ENCODE assay signal across 8 mouse cellular contexts in genomic region chr4:149772394-149772793, GRCm38 (mm10). TPM values are rescaled to one million over a fixed set of nuclear protein-coding genes. Genes with fewer than 3 reads are reported as not detected.
DNase-seq lines count a peak whose midpoint lies in the region; ATAC-seq and TF ChIP-seq lines count a peak whose summit lies in the region.

No protein-coding gene starts in this region.

- H3K4me1 ChIP-seq in spleen, adult 2 months (ENCODE audit: control insufficient read depth, insufficient read depth, insufficient read length), result no peaks in the 10 kb centered on the region; the same call in 1 of the 2 replicates
- 0 out of 2 replicates have a peak, but pooled peaks cover 7% of the 10 kb centered on the region for H3K4me1 ChIP-seq in limb, embryonic 11.5 days (ENCODE audit: control insufficient read depth, insufficient read depth, low read length)

- H3K4me2 ChIP-seq in limb, embryonic 11.5 days (ENCODE audit: low read depth, severe bottlenecking), result no peak overlapping the region

- DNase-seq in cerebellum, adult 11-12 months, result peak; percentile 39
- DNase-seq in cerebellum, adult 8-10 months, result no peak
- DNase-seq in spleen, adult 2 months (ENCODE audit: low read depth in 1 of 2, low spot score in 2 of 2), result no peak
- no peak for DNase-seq in spleen, adult 18-20 months
- DNase-seq in limb, embryonic 11.5 days (ENCODE audit: low spot score), result peak; percentile 60
- peak; percentile 79 for DNase-seq in retina, postnatal 1 day
- no peak for DNase-seq in urinary bladder, postnatal 25 days (ENCODE audit: low spot score)
- DNase-seq in right cerebral cortex, postnatal 4 days, result no peak

- no peaks in the 10 kb centered on the region for H3K9me3 ChIP-seq in limb, embryonic 11.5 days (ENCODE audit: control insufficient read depth, low read length)

- TF ChIP-seq CTCF in spleen, adult 2 months (IDR thresholded peaks at IDR 0.05; ENCODE audit: extremely low read depth, insufficient read depth, insufficient read length, insufficient replicate concordance), result peak; percentile 20; the same call in 1 of the 2 replicates

- TF ChIP-seq POLR2A in spleen, adult 2 months (IDR thresholded peaks at IDR 0.05; ENCODE audit: low read depth, low read length), result no peak

- no peak overlapping the region for H3K9ac ChIP-seq in limb, embryonic 11.5 days (ENCODE audit: low read length)

- no peak for ATAC-seq in limb, embryonic 11.5 days (ENCODE audit: insufficient number of reproducible peaks, low FRiP score, low TSS enrichment, low read depth)

- H3K27ac ChIP-seq in spleen, adult 2 months (ENCODE audit: insufficient read depth, low read length), result no peak overlapping the region
- H3K27ac ChIP-seq in limb, embryonic 11.5 days (replicated peaks; ENCODE audit: low read depth, low read length), result no peak overlapping the region

- WGBS in spleen, adult 2 months, result 58% methylated on average over 2 of the region's 2 CpGs
- WGBS in limb, embryonic 11.5 days, result 7% methylated on average over 2 of the region's 2 CpGs

- no peaks in the 10 kb centered on the region for H3K27me3 ChIP-seq in spleen, adult 2 months (ENCODE audit: control insufficient read depth, insufficient read depth, low read length)
- H3K27me3 ChIP-seq in limb, embryonic 11.5 days (ENCODE audit: control insufficient read depth, insufficient read depth, low read length), result no peaks in the 10 kb centered on the region

- H3K4me3 ChIP-seq in spleen, adult 2 months (ENCODE audit: extremely low read depth, insufficient read depth, insufficient read length), result no peak overlapping the region
- H3K4me3 ChIP-seq in limb, embryonic 11.5 days (ENCODE audit: low read depth, low read length), result no peak overlapping the region

- H3K36me3 ChIP-seq in spleen, adult 2 months (ENCODE audit: control insufficient read depth, insufficient read depth, low read length), result no peaks in the 10 kb centered on the region
- no peaks in the 10 kb centered on the region for H3K36me3 ChIP-seq in limb, embryonic 11.5 days (ENCODE audit: control insufficient read depth, insufficient read depth, low read length)

RNA-seq across cellular contexts. Expression of gene Slc25a33, which starts 1.7 kb away (rescaled TPM):
- polyA plus RNA-seq in spleen, adult 2 months (2012; rRNA removed), result 5.4 and 7.1 TPM in 2 replicates
- polyA plus RNA-seq in limb, embryonic 11.5 days (2014; fragmentation: Nextera tagmentation; extraction: Ambion mirVana), result 28.9 and 29.7 TPM in 2 replicates

RNA-seq across cellular contexts. Expression of gene Tmem201, which starts 34.5 kb away (rescaled TPM):
- 24.3 and 30.7 TPM in 2 replicates for polyA plus RNA-seq in spleen, adult 2 months (2012; rRNA removed)
- 24.6 and 26.2 TPM in 2 replicates for polyA plus RNA-seq in limb, embryonic 11.5 days (2014; fragmentation: Nextera tagmentation; extraction: Ambion mirVana)

Comparison
In these comparisons a context has a peak if more than half of its experiments do, and no peak if none do; other contexts are left out.
1. DNase-seq: peak in cerebellum, adult 11-12 months (single experiment), limb, embryonic 11.5 days (single experiment) and retina, postnatal 1 day (single experiment); none in cerebellum, adult 8-10 months (single experiment), spleen, adult 2 months (0 of 2), spleen, adult 18-20 months (0 of 2), urinary bladder, postnatal 25 days (single experiment) and right cerebral cortex, postnatal 4 days (single experiment).